Mouse (Mus musculus) erythroblast, adult 5-6 weeks (primary cell): Measurements from ENCODE around the gene Cox8a. TPM values are rescaled to one million over a fixed set of nuclear protein-coding genes. Genes with fewer than 3 reads are reported as not detected.

ENCODE experiments used
- ATAC-seq: replicated peaks from 2 replicates; pipeline ENCODE4 v1.8.0; 2016; ENCODE audit warnings: moderate number of reproducible peaks, mild to moderate bottlenecking, moderate TSS enrichment, inconsistent platforms; ENCODE audit not compliant: poor library complexity, low FRiP score, severe bottlenecking
- total RNA-seq, 2 experiments: library from RNA; stranded (forward) in 1 of 2; stranded (reverse) in 1 of 2; fragments of 150-400 nt in 1 of 2; fragments of 200-764, 138-1000 nt in 1 of 2; gene quantifications; 2 replicates each; pipeline versions ENCODE4 v1.2.3 to v1.2.4; 2015 to 2017; ENCODE audit warnings: low replicate concordance in 2 of 2

Gene Cox8a
- total RNA-seq (2015; ENCODE audit: low replicate concordance) = 177 and 188 TPM in 2 replicates
- 51.3 and 166 TPM in 2 replicates for total RNA-seq (2017; ENCODE audit: low replicate concordance)

DNA sequence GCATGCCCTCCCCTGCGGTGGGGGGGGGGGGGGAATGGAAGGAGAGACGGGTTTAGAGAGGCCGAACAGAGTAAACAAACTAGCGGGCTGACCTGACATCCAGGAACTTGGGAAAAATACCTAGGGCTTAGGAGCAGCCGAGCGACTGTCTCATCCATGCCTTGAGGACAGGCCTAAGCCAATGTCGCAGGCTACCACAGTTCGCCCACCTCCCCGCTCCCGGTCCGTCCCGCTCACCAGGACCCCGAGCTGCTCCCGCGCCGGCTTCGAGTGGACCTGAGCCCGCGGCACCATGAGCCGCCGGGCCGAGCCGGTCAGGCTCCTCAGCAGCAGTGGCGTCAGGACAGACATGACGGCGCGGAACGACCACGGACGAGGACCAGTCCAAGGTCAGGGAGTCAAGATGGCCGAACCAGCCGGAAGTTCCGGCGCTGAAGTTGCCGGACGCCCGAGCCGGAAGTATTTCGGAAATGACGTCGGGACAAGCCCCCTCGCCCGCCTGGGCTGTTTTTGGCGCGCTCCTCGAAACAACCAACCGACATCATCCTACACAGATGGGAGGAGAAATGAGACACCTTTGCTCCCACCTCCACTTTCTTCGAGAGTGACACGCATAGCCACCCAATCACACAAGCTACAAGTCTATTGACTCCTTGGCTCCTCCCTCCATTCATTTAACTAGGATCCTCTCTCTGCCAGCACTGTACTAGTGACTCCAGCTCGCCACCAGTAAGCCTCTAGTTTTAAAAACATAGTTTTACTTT lies at the start of gene Cox8a:
Cox8a (minus strand) TSS at position 455 of the 764 bp plus-strand sequence.
- ATAC-seq = peak; percentile 99

DNA sequence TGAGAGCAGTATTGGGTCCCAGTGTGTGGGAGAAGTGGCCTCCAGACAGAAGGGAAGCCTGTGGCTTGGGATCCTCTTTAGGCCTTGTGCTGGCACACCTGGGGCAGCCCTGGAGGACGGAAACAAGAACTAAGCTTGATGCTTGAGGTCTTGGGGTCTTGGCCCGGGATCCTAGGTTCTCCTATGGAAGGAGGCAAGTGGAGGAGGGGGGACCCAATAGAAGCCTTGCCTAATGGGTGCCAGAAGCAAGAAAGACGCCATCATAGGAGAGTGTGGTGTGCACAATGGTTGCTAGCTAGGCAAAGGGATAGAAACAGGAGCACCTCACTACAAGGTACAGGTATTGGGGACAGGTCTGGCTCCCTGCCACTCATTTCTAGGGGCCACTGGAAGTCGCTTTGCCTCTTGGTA lies 49.0 kb upstream of the Cox8a start:
- ATAC-seq = no peak

DNA sequence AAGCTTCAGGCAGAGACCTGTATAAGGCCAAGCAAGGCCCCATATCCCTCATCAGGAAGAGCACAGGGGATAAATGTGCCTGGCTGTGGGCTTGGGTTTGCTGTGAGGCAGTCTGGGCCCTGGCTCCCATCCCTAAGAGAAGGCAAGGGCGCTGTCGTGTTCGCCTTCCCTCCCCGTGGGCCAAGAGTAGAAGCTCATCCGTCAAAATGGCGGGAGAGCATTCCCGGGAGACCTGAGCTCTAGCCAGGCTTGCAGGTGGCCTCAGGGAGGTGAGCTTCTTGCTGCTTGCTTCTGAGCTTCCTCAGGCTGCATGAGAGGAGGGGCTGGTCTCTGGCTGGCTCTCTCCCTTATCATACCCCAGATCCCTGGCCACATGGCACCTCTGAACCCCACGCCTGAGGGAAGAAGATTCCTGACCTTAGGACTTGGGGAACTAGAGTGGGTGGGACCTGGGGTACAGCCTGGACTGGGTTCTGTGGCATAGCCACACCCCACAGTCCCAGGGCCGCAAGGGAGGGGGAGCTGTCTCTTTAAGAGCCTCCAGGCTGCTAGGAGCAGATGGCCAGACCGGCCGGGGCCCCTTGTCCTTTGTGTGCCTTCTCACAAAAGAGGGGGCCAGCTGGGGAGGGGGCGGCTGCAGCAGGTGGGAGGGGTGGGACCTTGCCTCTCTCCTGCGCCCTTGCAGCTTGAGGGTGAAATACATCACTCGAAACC lies 48.2 kb upstream of the Cox8a start:
- ATAC-seq = no peak

DNA sequence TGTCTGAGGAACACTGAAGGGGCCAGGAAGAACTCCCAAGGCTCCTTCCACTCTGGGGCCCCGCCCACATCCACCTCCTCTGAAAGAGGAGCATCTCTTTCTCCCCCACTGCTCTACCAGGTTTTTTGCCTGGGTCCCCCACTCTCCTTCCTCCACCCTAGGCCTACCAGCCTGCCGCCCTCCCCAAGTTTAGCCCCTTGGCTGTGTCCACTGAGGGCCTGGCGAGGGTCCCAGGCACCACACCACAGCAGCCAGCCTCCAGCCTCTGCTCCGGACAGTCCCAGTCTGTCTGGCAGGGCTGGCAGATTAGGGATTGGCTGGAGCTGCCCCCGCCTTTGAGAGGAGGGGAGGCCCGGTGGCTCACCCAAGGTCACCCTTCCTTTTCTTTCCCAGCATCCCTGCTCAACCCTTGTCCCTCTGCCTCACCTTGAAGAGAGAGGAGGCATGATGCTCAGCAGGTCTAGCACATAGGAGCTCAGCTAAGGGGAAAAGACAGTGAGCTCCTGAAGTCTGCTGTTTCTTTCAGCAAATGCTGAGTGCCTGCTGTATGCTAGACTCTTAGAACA lies 47.4 kb upstream of the Cox8a start:
- 0 out of 2 replicates have a peak, but pooled peaks have one; percentile 5 for ATAC-seq

DNA sequence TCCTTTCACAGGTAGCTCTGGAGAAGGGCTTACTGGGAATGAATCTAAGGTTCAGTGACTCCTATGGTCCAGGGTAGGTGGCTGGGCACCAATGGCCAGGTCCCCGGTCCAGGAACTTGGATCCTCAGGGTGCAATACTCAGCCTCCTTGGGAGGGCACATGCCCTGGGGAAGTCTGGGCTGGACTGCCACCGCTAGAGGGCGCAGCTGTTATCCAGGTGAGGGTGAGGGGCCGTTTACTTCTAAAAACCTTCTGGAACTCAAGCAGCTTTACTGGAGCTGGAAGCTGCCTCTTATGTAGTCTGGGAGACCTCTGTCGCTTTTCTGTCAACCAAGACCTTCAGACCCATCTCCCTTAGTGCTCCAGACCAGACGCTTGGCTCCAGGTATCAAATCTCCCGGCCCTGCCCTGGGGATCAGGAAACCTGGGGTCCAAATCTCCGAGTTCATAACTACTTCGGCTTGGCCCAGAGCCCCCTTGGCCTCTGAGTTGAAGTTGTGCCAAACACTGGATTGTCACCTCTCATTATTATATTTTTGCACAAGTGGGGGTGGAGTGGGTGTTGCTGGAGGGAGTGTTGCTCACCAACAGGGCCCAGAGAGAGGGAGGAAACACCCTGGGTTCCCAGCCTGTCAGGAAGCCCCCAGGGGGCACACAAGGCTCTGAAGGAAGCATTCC lies 46.8 kb upstream of the Cox8a start:
- ATAC-seq = peak; percentile 73

DNA sequence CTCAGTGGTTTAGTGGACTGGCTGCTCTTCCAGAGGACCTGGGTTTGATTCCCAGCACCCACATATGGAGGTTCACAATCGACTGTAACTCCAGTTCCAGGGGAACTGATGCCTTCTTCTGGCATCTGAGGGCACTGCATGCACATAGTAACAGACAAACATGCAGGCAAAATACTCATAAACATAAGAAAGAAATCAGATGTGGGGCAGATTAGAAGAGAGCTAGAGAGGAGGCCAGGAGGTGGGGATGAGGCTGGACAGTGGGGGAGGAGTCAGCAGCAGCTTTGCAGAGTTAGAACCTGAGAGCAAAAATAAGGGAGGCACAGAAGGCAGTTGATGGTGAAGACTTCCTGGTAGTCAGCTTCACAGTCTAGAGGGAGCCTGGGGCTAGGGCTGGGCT lies 45.2 kb upstream of the Cox8a start:
- ATAC-seq = no peak

DNA sequence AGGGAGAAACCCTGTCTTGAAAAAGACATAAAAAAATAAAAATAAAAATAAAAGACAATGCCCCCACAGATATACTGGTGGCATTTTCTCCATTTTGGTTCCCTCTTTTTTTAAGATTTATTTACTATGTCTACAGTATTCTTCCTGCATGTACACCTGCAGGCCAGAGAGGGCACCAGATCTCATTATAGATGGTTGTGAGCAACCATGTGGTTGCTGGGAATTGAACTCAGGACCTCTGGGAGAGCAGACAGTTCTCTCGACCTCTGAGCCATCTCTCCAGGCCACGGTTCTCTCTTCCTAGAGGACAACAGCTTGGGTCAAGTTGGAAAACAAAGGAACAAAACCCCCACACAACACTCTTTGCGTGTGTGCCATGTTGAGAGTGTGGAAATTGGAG lies 44.5 kb upstream of the Cox8a start:
- ATAC-seq = no peak

DNA sequence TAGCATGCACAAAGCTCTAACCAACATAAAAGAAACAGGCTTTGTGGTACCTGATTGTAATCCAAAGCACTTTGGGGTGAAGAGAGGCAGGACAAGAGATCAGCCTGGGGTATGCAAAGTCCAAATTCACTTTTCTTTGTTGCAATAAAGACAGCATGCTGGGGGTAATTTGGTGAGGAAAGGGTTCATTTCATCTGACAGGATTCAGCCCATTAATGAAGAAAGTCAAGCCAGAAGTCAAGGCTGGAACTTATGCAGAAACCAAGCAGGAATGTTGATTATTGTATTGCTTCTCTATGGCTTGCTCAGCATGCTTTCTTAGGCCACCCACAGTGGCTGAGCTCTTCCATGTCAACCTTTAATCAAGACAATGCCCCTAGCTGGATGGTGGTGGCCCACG lies 44.1 kb upstream of the Cox8a start:
- ATAC-seq = no peak

DNA sequence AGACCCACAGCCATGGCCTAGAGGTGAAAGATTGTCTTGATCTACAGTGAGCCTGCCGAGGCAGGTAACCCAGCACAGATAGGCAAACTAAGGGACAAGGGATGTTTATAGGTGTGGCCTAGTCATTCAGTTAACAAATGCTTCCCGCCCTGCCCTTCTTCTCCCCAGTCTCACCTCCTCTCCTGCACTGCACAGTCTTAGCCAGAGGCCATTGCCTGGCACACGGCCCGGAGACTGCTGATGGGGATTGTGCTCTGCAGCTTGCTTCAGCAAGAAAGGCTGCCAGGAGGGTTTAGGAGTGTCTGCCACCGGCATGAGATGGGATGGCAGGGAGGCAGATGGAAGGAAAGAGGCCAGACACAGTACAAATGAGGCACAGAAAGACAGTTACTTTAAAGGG lies 40.5 kb upstream of the Cox8a start:
- ATAC-seq = no peak

DNA sequence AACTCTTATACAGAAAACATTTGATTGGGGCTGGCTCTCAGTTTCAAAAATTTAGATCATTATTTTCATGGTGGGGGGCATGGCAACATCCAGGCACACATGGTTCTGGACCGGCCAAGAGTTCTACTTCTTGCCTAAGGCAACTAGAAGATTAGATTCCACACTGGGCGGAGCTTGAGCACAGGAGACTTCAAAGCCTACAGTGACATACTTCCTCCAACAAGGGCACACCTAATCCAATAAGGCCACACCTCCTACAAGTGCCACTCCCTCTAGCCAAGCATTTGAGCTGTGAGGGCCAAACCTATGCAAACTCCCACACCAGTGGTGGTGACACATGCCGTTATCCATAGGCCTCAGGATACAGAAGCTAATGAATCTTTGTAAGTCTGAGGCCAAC lies 28.6 kb upstream of the Cox8a start:
- ATAC-seq = no peak

DNA sequence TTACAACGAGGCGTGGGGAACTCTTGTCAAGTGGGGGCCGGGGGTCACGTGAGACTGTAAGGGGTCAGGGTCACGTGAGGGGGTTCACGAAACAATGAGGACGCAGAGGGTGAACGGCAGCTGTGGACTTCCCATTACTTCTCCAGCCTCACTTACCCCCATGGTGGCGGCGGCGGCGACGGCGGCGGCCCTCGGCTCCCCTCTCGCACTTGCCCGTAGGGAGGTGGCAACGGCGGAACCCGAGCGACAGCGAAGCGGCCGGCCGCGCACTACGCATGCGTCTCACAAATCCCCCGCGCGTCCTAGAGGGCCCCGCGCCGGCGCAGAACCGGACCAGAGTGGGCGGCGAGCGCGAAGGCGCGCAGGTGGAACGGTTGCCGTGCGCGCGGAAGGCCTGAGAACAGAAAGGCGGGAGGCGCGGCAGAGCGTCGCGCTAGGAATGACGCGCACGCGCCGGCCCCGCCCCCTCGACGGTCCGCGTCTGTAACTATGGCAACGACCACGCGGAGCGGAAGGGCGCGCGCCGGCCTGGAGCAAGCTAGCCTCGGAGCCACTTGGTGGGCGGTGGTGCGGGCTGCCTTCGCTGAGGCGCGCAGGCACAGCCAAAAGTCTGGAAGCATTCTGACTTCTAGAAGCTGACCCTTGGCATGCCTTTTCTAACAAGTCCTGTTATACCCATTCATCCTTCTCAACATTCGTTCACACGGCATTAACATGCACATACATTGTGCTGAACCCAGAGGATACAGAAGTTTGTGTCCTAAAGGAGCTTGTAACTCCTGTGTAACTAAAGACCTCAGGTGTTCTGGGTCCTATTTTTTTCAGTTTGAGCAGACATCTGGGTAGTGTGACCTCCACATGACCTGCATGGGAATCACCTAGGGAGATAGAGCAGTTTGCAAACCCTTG lies 23.6 kb upstream of the Cox8a start, which contains the start of gene Naa40:
Naa40 (minus strand) TSS at position 402 of the 909 bp plus-strand sequence.
- ATAC-seq = peak; percentile 90

DNA sequence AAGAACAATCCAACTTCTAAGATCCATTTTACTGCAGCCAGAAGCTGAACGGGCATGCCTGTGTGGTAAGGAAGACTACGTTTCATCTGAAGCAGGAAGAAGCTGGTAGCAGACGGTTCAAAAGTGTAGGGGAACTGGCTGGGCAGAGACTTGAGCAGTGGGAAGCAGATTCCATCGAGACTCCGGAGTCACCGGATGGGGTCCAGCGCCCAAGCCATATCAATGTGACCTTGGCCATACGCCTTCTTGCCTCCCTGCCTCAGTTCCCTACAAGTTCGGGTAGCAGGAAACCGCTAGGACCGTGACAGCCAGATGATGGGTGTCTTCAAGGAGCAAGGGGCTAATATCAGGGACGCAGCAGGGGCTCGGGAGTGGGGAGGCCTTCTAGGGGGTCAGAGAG lies 22.9 kb upstream of the Cox8a start:
- peak; percentile 24 for ATAC-seq

DNA sequence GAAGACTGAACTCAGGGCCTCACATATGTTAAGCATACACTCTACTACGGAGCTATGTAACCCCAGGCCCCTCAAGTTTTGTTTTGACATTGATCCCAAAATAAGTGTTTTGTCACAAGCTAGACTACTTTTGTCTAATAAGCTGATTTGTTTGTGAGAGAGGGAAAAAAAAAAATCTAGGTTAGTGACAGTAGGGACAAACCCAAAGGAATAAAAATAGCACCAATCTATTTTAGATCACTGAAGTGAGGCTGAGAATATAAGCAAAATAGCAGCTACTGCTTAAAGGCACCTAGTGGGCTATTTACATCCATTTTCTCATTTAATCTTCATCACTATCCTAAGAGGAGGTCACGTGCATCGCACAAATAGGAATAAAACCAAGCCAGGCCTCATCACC lies 22.2 kb upstream of the Cox8a start:
- ATAC-seq = no peak

DNA sequence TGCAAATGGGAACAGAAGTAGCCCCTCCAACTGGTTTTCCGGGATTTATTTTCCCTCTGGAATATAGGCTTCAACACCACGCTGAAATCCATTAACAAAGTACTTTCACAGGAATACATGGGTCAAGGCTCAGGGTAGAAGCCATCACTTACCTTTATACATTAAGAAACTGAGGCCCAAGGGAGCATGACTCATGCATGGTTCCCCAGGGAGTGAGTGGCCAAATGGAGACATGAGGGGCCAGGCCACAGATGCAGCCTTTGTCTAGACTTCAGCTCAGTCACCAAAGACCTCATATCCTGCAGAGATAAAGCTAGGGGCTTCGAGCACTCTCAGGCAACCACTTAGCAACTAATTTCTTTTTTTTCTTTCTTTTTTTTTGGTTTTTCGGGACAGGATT lies 19.3 kb upstream of the Cox8a start:
- ATAC-seq = no peak

DNA sequence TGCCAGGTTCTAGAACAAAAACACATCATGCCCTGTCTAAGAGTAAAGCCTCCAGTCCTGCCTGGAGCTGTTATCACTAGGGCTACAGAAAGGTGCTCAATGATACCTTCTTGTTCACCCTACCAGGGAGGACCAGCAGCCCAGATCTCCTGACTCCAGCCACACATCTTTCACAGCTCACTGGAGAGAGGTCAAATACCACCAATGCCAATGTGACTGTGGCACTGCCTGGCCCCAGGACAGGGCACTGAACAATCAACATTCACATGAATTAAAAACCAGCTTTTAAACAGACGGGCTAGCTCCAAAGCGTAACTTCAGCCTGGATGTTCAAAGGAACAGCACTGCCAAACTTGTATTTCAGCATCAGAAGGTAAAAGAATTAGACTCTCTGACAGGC lies 18.6 kb upstream of the Cox8a start:
- no peak for ATAC-seq

DNA sequence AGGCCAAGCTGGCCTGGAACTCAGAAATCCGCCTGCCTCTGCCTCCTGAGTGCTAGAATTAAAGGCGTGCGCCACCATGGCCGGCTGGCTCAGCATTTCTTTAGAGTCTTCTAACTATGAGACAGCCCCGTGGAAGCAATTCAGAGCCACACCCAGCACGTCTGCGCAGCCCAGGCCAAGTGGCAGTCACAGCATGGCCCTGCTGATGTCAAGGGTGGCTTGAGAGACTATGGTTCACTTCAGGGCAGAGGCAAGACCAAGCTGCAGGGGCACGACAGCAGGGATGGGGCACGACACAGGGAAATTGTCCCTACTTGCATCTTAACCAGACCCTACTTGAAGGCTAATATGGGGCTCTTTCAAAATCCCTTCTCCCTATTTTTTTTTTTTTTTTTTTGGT lies 18.0 kb upstream of the Cox8a start:
- ATAC-seq = no peak

DNA sequence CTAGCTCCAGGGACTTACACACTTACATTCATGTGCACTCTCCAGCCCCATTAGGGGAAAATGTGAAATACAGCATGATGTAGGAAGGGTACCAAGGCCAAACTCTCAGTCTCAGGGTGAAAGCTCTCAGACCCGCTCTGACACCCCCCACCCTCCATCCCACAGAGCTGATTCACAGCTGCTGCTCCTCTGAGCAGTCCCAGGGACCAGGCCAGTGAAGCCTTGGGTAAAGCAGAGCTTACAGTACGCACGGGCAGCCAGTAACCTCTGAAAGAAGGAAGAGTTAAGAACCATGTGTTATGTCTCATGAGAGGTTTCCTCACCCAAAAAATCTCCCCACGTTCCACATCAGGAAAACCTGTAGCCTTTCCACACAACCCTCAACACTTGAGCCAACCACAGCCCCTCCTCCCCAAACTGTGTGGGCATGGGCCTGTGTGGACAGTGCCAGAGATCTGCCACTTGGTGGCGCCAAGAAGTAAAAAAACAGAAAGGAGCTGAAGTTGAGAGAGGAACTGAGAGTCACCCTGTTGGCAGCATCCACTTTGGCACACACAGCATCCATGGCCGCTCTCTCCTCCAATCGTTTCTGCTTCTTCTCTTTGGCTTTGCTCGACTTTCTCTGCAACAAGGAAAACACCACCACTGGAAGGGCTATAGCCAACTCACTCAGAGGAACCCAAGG lies 17.3 kb upstream of the Cox8a start:
- peak; percentile 73 for ATAC-seq

DNA sequence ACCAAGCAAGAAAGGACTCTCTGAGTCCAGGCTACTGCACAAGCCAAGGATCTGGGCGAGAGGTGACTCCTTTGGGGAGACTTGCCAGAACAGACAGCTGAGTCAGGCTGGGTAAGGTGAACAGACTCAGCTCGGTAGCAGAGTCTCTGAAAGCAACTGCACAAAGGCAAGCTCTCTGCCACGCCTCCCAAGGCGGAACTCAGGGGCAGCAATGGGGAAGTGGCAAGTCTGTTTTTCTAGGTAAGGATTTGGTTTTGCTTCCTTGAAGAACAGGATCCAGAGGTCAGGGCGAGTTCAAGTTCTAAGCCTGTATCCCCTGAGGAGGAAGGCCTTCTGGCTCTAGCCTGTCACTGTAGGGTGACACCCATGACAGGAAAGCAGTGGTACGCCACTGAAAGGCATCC lies 9.1 kb upstream of the Cox8a start:
- ATAC-seq = no peak
